Mouse (Mus musculus) bone marrow macrophage, adult 2 months (primary cell): ENCODE data around the gene Gm20388.

Source experiments
- CTCF ChIP-seq: IDR thresholded peaks from 2 replicates; pipeline ENCODE4 v1.5.1; 2012; ENCODE audit warnings: low read depth, mild to moderate bottlenecking, low read length, moderate library complexity
- POLR2A ChIP-seq: IDR thresholded peaks from 2 replicates; pipeline ENCODE4 v1.6.1; 2012; ENCODE audit warnings: mild to moderate bottlenecking, low read depth, low read length, borderline replicate concordance

GRCm38 (mm10) chr8:120232913-120233312 is 322.3 kb downstream of the Gm20388 start:
- TF ChIP-seq POLR2A (no peak), CTCF (no peak)
